Mouse (Mus musculus) stomach, postnatal 0 days (tissue): ENCODE measurements around the gene Pak1ip1.

ENCODE experiments used
- CTCF ChIP-seq: IDR thresholded peaks from 2 replicates; pipeline ENCODE4 v1.5.1; 2016; ENCODE audit warnings: antibody characterized with exemption, low read depth, mild to moderate bottlenecking, moderate library complexity
- EP300 ChIP-seq: optimal IDR thresholded peaks from 2 replicates; pipeline ENCODE3; 2016; ENCODE audit warnings: antibody characterized with exemption

- no peak for TF ChIP-seq CTCF
- no peak for TF ChIP-seq EP300
Observed at GRCm38 (mm10) chr13:40967609-40968008, 33.2 kb upstream of the Pak1ip1 start.
